Mouse (Mus musculus): ENCODE data around the gene Hnrnpl. TPM values are rescaled to one million over a fixed set of nuclear protein-coding genes. Genes with fewer than 3 reads are reported as not detected.

The Hnrnpl gene
- polyA plus RNA-seq, 1 experiment from 2014 or later, result 88.6 TPM

DNA sequence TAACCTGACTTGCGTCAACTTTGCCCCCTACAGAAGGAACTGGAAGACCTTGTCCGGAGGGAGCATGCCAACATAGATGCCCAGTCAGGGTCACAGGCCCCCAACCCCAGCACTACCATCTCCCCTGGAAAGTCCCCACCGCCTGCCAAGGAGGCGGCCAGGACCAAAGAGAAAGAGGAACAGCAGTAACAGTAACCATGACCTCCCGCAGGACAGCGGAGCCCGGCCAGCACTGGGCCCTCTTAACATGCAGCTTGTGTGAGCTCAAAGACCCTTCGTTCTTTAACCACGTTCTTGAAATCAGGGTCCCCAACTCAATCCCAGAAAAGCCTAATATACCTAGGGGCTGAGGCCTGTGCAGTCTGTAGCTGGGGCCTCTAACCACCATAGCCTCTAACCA, 20.5 kb upstream of the Hnrnpl start:
- Histone ChIP-seq H3K27ac (ENCODE audit: low read depth) (no peak overlapping the region), H3K9ac (replicated peaks) (no peak overlapping the region), H3K36me3 (replicated peaks; ENCODE audit: insufficient read depth, low read length) (peaks cover 9% of the 10 kb centered on the region), H3K27me3 (ENCODE audit: insufficient read depth, low read length) (no peaks in the 10 kb centered on the region), H3K4me2 (ENCODE audit: low read depth, low read length) (no peak overlapping the region), H3K9me3 (ENCODE audit: low read length) (no peaks in the 10 kb centered on the region), H3K4me3 (ENCODE audit: low read depth, low read length) (no peak overlapping the region), H3K4me1 (ENCODE audit: insufficient read depth) (peaks cover 15% of the 10 kb centered on the region)
- ATAC-seq (no peak), DNase-seq (no peak)
- no peak for TF ChIP-seq CTCF (IDR thresholded peaks at IDR 0.05; ENCODE audit: low read depth)
- TF ChIP-seq EP300 (IDR thresholded peaks at IDR 0.05; ENCODE audit: low read depth), result no peak
- 86% methylated on average over 9 of the region's 9 CpGs for WGBS (ENCODE audit: insufficient replicate concordance)

- TF ChIP-seq EP300 (IDR thresholded peaks at IDR 0.05; ENCODE audit: low read depth) (no peak), CTCF (IDR thresholded peaks at IDR 0.05; ENCODE audit: low read depth) (no peak)
- Histone ChIP-seq H3K4me2 (ENCODE audit: low read depth, low read length) (peak within 1 kb of the TSS; percentile 30), H3K4me3 (ENCODE audit: low read depth, low read length) (peak within 1 kb of the TSS; percentile 36), H3K27me3 (ENCODE audit: insufficient read depth, low read length) (no peaks in the 10 kb centered on the region), H3K4me1 (ENCODE audit: insufficient read depth) (peaks cover 15% of the 10 kb centered on the region), H3K36me3 (replicated peaks; ENCODE audit: insufficient read depth, low read length) (peaks cover 6% of the 10 kb centered on the region; the same call in 1 of the 2 replicates), H3K27ac (ENCODE audit: low read depth) (peak within 1 kb of the TSS; percentile 39; the same call in 1 of the 2 replicates), H3K9me3 (ENCODE audit: low read length) (no peaks in the 10 kb centered on the region), H3K9ac (replicated peaks) (0 out of 2 replicates have a peak within 1 kb of the TSS, but pooled peaks have one; percentile 21)
- ATAC-seq (peak; percentile 44; the same call in 1 of the 2 replicates), DNase-seq (peak; percentile 47)
- 43% methylated on average over 5 of the region's 5 CpGs for WGBS (ENCODE audit: insufficient replicate concordance)
Observed at GRCm38 (mm10) chr7:28788307-28789195, 19.8 kb upstream of the Hnrnpl start, which contains the start of gene Rinl. Rinl (plus strand) TSS chr7:28788969.

DNA sequence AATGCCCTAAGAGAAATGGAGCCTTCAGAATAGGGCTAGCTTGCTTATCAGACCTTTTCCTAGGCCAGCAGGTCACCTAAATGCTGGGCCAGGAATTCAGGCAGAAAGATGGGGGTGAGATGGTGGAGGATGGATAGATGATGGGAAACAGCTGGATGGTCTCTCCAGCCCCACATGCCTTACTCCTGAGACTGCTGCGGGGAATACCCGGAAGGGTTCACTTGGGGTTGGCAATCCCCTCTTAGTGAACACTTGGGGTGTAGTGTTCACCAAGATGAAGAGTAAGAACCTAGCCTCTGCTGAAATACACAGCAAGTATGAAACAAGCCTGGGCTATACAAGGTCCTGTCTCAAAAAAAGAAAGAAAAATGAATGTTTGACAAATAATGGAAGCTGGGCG, 19.1 kb upstream of the Hnrnpl start:
- 0 out of 2 replicates have a peak overlapping the region, but pooled peaks have one; percentile 21 for H3K9ac ChIP-seq (replicated peaks)
- H3K4me3 ChIP-seq (ENCODE audit: low read depth, low read length), result peak overlapping the region; percentile 36
- no peaks in the 10 kb centered on the region for H3K27me3 ChIP-seq (ENCODE audit: insufficient read depth, low read length)
- H3K4me1 ChIP-seq (ENCODE audit: insufficient read depth), result peaks cover 15% of the 10 kb centered on the region
- DNase-seq (no peak), ATAC-seq (no peak)
- H3K36me3 ChIP-seq (replicated peaks; ENCODE audit: insufficient read depth, low read length), result peaks cover 6% of the 10 kb centered on the region; the same call in 1 of the 2 replicates
- TF ChIP-seq CTCF (IDR thresholded peaks at IDR 0.05; ENCODE audit: low read depth) (no peak), EP300 (IDR thresholded peaks at IDR 0.05; ENCODE audit: low read depth) (no peak)
- 77% methylated on average over 3 of the region's 3 CpGs for WGBS (ENCODE audit: insufficient replicate concordance)
- H3K27ac ChIP-seq (ENCODE audit: low read depth), result peak overlapping the region; percentile 39; the same call in 1 of the 2 replicates
- H3K9me3 ChIP-seq (ENCODE audit: low read length), result no peaks in the 10 kb centered on the region
- H3K4me2 ChIP-seq (ENCODE audit: low read depth, low read length), result peak overlapping the region; percentile 30

DNA sequence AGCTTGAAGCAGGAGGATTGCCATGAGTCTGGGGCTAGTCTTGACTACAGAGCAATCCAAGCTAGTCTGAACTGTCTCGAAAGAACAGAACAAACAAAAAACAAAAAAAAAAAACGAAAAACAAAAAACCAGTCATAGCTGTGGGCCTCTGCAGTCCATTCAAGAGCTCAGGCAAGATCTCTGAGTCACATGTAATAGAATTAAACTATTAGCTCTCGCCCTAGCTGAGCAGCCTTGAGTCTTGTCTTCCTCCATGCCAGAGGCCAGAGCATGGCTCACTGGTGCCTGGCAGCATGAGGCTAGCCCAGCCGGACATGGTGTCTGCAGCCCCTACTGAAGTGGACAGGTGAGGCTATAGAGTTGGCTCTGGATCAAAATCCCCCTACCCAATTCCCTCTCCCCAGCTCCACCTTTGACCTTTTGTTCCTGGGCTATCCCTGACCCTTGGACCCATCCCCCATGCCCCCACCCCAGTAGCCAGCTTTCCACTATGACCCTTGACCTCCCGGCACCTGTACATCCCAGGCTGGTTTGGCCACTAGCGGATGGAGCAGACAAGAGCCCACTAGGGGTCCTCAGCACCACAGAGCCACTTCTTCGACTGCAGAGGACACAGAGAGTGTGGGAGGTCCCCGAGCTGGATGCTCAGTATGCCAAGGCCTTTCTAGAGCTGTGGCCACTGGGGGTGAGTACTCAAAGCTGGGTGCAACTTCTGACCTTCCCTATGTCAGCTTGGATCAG, 18.1 kb upstream of the Hnrnpl start:
- Histone ChIP-seq H3K36me3 (replicated peaks; ENCODE audit: insufficient read depth, low read length) (peaks cover 6% of the 10 kb centered on the region; the same call in 1 of the 2 replicates), H3K27ac (ENCODE audit: low read depth) (no peak overlapping the region), H3K4me3 (ENCODE audit: low read depth, low read length) (no peak overlapping the region), H3K4me2 (ENCODE audit: low read depth, low read length) (no peak overlapping the region), H3K27me3 (ENCODE audit: insufficient read depth, low read length) (no peaks in the 10 kb centered on the region), H3K9me3 (ENCODE audit: low read length) (no peaks in the 10 kb centered on the region), H3K4me1 (ENCODE audit: insufficient read depth) (peaks cover 15% of the 10 kb centered on the region), H3K9ac (replicated peaks) (no peak overlapping the region)
- TF ChIP-seq CTCF (IDR thresholded peaks at IDR 0.05; ENCODE audit: low read depth), result peak; percentile 43
- TF ChIP-seq EP300 (IDR thresholded peaks at IDR 0.05; ENCODE audit: low read depth), result no peak
- 64% methylated on average over 8 of the region's 8 CpGs for WGBS (ENCODE audit: insufficient replicate concordance)
- DNase-seq (no peak), ATAC-seq (no peak)

GRCm38 (mm10) chr7:28791706-28792105, 16.6 kb upstream of the Hnrnpl start:
- Histone ChIP-seq H3K27me3 (ENCODE audit: insufficient read depth, low read length) (no peaks in the 10 kb centered on the region), H3K27ac (ENCODE audit: low read depth) (no peak overlapping the region), H3K36me3 (replicated peaks; ENCODE audit: insufficient read depth, low read length) (peaks cover 6% of the 10 kb centered on the region; the same call in 1 of the 2 replicates), H3K9ac (replicated peaks) (no peak overlapping the region), H3K4me2 (ENCODE audit: low read depth, low read length) (no peak overlapping the region), H3K4me1 (ENCODE audit: insufficient read depth) (peaks cover 27% of the 10 kb centered on the region), H3K9me3 (ENCODE audit: low read length) (no peaks in the 10 kb centered on the region), H3K4me3 (ENCODE audit: low read depth, low read length) (no peak overlapping the region)
- ATAC-seq, result no peak
- TF ChIP-seq EP300 (IDR thresholded peaks at IDR 0.05; ENCODE audit: low read depth) (no peak), CTCF (IDR thresholded peaks at IDR 0.05; ENCODE audit: low read depth) (no peak)
- DNase-seq, result no peak
